In genomic region chr3:94932809-94933564, GRCm38 (mm10) we compare ENCODE assay signal across 8 mouse cellular contexts. TPM values are rescaled to one million over a fixed set of nuclear protein-coding genes. Genes with fewer than 3 reads are reported as not detected.
DNase-seq lines count a peak whose midpoint lies in the region; ATAC-seq lines count a peak whose summit lies in the region.

Gene Selenbp1 (plus strand): TSS chr3:94933056.

- no peaks in the 10 kb centered on the region for H3K9me3 ChIP-seq in hindbrain, embryonic 16.5 days (ENCODE audit: control insufficient read depth, low read length)

- H3K9ac ChIP-seq in hindbrain, embryonic 16.5 days (ENCODE audit: low read depth, low read length): peak within 1 kb of the TSS; percentile 51; the same call in 1 of the 2 replicates

- H3K4me2 ChIP-seq in hindbrain, embryonic 16.5 days (ENCODE audit: low read length): peak within 1 kb of the TSS; percentile 55

- H3K4me3 ChIP-seq in hindbrain, embryonic 16.5 days (ENCODE audit: low read length): peak within 1 kb of the TSS; percentile 30

- DNase-seq in adrenal gland, adult 18-20 months (ENCODE audit: low spot score in 2 of 2): peak; percentile 79 to 81
- peak; percentile 62 for DNase-seq in embryo, embryonic 11 days
- peak; percentile 66 for DNase-seq in gastrocnemius, postnatal 10 days
- peak; percentile 24 to 32 for DNase-seq in left cerebral cortex, adult 18-20 months (ENCODE audit: low spot score in 2 of 2)
- DNase-seq in lung, postnatal 36 days: peak; percentile 95
- peak; percentile 35 for DNase-seq in retina, embryonic 14.5 days (ENCODE audit: low spot score)
- peak; percentile 91 for DNase-seq in yolk sac, embryonic 10.5 days (ENCODE audit: low spot score)

- 0 out of 2 replicates have a peak, but pooled peaks cover 2% of the 10 kb centered on the region for H3K4me1 ChIP-seq in hindbrain, embryonic 16.5 days (ENCODE audit: control insufficient read depth, insufficient read depth, low read depth, low read length)

- ATAC-seq in hindbrain, embryonic 16.5 days: peak; percentile 87

- 16% methylated on average over 16 of the region's 16 CpGs for WGBS in hindbrain, embryonic 16.5 days

- H3K27me3 ChIP-seq in hindbrain, embryonic 16.5 days (replicated peaks; ENCODE audit: control insufficient read depth, insufficient read depth, low read length): no peaks in the 10 kb centered on the region

- no peaks in the 10 kb centered on the region for H3K36me3 ChIP-seq in hindbrain, embryonic 16.5 days (ENCODE audit: control insufficient read depth, insufficient read depth, low read length)

- H3K27ac ChIP-seq in hindbrain, embryonic 16.5 days (ENCODE audit: low read depth, low read length): peak within 1 kb of the TSS; percentile 65

RNA-seq across cellular contexts. Expression of gene Selenbp1, which starts in this region (rescaled TPM):
- 10 to 100 TPM; 58.8 to 64.6 TPM for total RNA-seq in adrenal gland, adult 18-20 months (2021)
- 1 to 10 TPM; 8.3 to 8.6 TPM for total RNA-seq in gastrocnemius, postnatal 10 days (2021)
- polyA plus RNA-seq in hindbrain, embryonic 16.5 days (2015; fragmentation: Nextera tagmentation; extraction: Ambion mirVana): 18.1 and 23.5 TPM in 2 replicates
- total RNA-seq in left cerebral cortex, adult 18-20 months (2021): 10 to 100 TPM in 1 of 2 experiments, 1 to 10 TPM in 1; 9.9 to 10.5 TPM

Comparison
In these comparisons a context has a peak if more than half of its experiments do, and no peak if none do; other contexts are left out.
1. Peak in every context shown above with its lines: DNase-seq, ATAC-seq, H3K4me3 ChIP-seq and H3K27ac ChIP-seq.
2. RNA of gene Selenbp1 (total RNA-seq): 58.8 to 64.6 TPM in adrenal gland, adult 18-20 months; 9.9 to 10.5 TPM in left cerebral cortex, adult 18-20 months and 8.3 to 8.6 TPM in gastrocnemius, postnatal 10 days; every median in the first group is over 4 times any median in the second.
3. DNase-seq: peak in every context shown above with its lines; median percentile 95 in lung, postnatal 36 days; 91 in yolk sac, embryonic 10.5 days; 80 in adrenal gland, adult 18-20 months; 66 in gastrocnemius, postnatal 10 days; 62 in embryo, embryonic 11 days; 35 in retina, embryonic 14.5 days; 28 in left cerebral cortex, adult 18-20 months.